Mouse (Mus musculus) kidney, postnatal 36 days (tissue): Measurements from ENCODE around the gene Zfp97.
"Not testable (repeated sequence)": the region's sequence is repeated elsewhere in the genome, so short reads cannot be mapped to it uniquely, and the experiment has no call there.

Experiments used
- DNase-seq, 2 experiments: peaks; one replicate each; pipeline ENCODE4 v3.0.0; 2021 to 2022; ENCODE audit warnings: mixed read lengths in 2 of 2

Gene Zfp97

DNA sequence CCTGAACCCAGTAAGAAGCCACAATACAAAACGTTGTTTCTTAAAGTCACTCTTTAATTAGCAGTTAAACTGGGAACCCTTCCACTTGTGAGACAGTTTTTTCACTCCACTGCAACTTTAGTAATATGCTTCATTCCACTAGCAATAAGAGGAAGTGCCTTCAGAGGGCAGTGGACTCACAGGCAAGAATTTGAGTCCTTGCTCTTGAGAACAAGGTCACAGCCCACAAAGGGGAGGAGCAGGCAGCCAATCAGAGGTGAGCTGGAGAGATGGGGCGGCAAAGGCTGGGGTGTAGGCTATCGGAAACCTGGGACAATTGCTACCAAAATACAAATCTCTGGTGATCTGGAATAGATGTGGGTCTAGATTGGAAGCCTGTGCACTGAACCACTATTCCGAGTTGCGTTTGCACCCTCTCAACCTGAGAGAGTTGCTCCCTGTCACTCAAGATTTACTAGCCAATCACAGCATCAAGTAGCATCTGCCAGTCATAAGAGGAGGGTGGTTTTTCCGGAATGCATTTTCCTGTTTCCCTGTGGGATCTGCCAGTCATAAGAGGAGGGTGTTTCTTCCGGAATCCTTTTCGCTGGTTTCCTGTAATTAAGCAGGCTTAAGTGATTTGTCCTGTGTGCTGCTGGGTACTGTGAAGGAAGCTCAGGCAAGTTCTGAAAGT lies at the start of gene Zfp97:
Gene Zfp97, plus strand, starts transcription at position 586 of the 673 bp plus-strand sequence.
- not testable (repeated sequence) for DNase-seq

DNA sequence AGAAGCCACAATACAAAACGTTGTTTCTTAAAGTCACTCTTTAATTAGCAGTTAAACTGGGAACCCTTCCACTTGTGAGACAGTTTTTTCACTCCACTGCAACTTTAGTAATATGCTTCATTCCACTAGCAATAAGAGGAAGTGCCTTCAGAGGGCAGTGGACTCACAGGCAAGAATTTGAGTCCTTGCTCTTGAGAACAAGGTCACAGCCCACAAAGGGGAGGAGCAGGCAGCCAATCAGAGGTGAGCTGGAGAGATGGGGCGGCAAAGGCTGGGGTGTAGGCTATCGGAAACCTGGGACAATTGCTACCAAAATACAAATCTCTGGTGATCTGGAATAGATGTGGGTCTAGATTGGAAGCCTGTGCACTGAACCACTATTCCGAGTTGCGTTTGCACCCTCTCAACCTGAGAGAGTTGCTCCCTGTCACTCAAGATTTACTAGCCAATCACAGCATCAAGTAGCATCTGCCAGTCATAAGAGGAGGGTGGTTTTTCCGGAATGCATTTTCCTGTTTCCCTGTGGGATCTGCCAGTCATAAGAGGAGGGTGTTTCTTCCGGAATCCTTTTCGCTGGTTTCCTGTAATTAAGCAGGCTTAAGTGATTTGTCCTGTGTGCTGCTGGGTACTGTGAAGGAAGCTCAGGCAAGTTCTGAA lies 57.7 kb downstream of the Zfp97 start:
- DNase-seq = not testable (repeated sequence)

DNA sequence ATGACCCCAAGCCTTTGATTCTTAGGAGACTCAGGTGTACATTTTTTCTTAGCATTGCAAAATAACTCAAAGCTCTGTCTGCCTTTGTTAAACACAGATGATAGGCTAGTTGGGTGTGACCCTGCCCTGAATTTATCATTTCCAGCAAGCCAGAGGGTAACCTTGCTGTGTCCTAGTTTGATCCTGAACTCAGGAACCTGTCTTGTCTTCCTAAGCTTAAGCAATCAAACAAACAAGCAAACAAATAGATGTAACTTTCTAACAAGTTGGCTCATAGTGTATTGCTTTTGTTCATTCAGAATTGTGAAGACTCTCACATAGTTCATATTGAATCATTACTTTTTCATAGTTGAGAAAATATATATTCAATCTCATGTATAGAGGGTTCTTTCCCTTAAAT lies 73.5 kb downstream of the Zfp97 start:
- not testable (repeated sequence) for DNase-seq

DNA sequence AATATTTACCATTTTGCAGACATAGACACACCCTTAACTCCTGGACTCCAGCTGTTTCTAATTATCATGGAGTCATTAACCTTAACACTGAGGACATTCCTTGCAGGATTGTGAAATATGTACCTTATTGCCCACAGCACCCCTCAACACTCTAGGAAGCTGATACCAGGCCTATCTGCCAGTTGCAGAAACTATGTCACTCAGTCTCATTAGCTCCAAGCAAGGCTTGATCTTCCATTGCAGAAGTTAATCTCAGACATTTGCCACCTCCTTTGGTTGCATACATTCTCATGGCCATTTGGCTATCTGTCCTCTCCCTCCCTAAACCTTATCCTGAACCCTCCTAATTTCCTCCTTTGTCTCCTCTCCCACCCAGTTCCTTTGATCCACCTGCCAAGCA lies 74.0 kb downstream of the Zfp97 start:
- no peak for DNase-seq

DNA sequence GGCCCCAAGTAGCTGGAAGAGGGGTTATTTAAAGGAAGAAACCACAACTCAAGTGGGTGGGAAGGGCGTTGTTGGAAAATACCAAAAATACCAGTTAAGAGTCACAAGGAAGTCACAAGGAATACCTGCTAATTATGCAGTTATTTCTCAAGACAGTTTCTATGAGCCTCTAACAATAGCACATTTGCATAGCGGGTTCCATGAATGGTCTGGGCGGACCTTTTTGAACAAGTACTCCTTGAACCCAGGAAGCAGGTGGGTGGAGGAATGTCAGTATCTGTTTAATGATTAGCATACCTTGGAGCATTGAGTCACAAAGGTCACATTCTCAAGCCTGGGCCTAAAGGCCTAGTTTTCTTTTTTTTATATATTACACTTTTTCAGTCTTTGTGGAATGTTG lies 74.9 kb downstream of the Zfp97 start:
- not testable (repeated sequence) for DNase-seq
